Mouse (Mus musculus) E14TG2a.4 (cell line): ENCODE measurements around the gene Fbxo48.

Experiments
- CTCF ChIP-seq: conservative IDR thresholded peaks from 2 replicates; pipeline ENCODE4 v1.5.1; 2014; ENCODE audit warnings: low read length
- NANOG ChIP-seq: IDR thresholded peaks from 2 replicates; pipeline ENCODE4 v1.6.1; 2014; ENCODE audit warnings: borderline replicate concordance, low read length, mixed read lengths
- POU5F1 ChIP-seq: IDR thresholded peaks from 2 replicates; pipeline ENCODE4 v1.6.1; 2014; ENCODE audit warnings: low read length, borderline replicate concordance

- peak; percentile 22 for TF ChIP-seq CTCF
- TF ChIP-seq POU5F1, result no peak
- no peak for TF ChIP-seq NANOG
These were observed 16.6 kb downstream of the Fbxo48 start for GRCm38 (mm10) chr11:16967806-16968205.
